Mouse (Mus musculus): ENCODE data around the gene Hck. TPM values are rescaled to one million over a fixed set of nuclear protein-coding genes. Genes with fewer than 3 reads are reported as not detected.

Gene Hck
- total and polyA plus RNA-seq, 3 experiments, result 1.5 to 2.9 (median 1.5) TPM

DNA sequence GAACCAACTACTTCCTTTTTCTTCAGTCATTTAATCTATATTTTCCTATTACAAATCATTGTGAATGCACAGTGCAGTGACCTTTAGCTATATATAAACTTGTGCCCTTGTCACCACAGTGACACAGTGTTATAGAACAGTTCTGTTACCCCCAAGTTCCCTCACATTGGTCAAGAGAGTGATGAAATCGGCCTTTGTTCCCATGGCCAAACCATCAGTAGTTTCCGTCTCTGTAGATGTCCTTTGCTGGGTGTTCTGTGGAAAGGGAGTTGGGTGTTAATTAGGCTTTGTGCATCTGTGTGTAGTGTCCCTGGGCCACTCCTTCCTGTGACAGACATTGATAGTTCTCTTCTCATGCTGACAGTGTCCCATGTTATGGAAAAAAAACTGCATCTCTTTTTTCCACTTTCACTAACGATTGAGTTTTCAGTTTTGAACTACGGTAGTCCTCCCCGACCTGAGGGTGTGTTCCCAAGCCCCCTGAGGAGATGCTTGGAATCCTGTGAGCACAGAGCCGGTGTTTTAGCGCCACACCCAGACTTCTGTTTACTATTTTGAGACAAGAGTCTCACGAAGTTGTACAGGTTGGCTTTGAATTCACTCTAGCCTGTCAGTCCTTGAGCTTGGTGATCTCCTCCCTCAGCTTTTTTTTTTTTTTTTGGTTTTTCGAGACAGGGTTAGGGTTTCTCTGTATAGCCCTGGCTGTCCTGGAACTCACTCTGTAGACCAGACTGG, 62.4 kb downstream of the Hck start:
- Histone ChIP-seq H3K4me3 (no peak overlapping the region), H3K4me1 (ENCODE audit: control insufficient read depth, insufficient read depth, low read length) (peaks cover 2% of the 10 kb centered on the region)
- WGBS, result 61% methylated on average over 9 of the region's 9 CpGs

GRCm38 (mm10) chr2:153171966-153172365, 63.7 kb downstream of the Hck start:
- H3K9ac ChIP-seq (ENCODE audit: low read depth, low read length), result no peak overlapping the region
- no peak for TF ChIP-seq POLR2A (IDR thresholded peaks at IDR 0.05; ENCODE audit: insufficient read depth, low read depth, low read length)
- no peak for TF ChIP-seq CTCF (IDR thresholded peaks at IDR 0.05)
- TF ChIP-seq EP300 (IDR thresholded peaks at IDR 0.05; ENCODE audit: insufficient read depth, low read depth, low read length), result no peak
- no peak overlapping the region for H3K4me3 ChIP-seq
- WGBS, result 93% methylated on average over 5 of the region's 5 CpGs
- peaks cover 10% of the 10 kb centered on the region; the same call in 1 of the 2 replicates for H3K79me2 ChIP-seq (replicated peaks; ENCODE audit: control insufficient read depth, insufficient read depth, low read length)
- H3K27ac ChIP-seq, result no peak overlapping the region
- DNase-seq, result no peak
- H3K4me1 ChIP-seq (ENCODE audit: control insufficient read depth, insufficient read depth, low read length), result peaks cover 3% of the 10 kb centered on the region
- intact Hi-C loops (cut with DNase I), result no loop called here
- peaks cover 9% of the 10 kb centered on the region for H3K36me3 ChIP-seq (ENCODE audit: control insufficient read depth, insufficient read depth, low read length)
- H3K27me3 ChIP-seq (ENCODE audit: control insufficient read depth, insufficient read depth, low read length), result no peaks in the 10 kb centered on the region

More for the DNA sequence above, 62.4 kb downstream of the Hck start:
- TF ChIP-seq CTCF (IDR thresholded peaks at IDR 0.05) (no peak), POLR2A (IDR thresholded peaks at IDR 0.05; ENCODE audit: insufficient read depth, low read depth, low read length) (no peak), EP300 (IDR thresholded peaks at IDR 0.05; ENCODE audit: insufficient read depth, low read depth, low read length) (no peak)
- DNase-seq, result no peak
- Histone ChIP-seq H3K79me2 (replicated peaks; ENCODE audit: control insufficient read depth, insufficient read depth, low read length) (peaks cover 12% of the 10 kb centered on the region; the same call in 1 of the 2 replicates), H3K27me3 (ENCODE audit: control insufficient read depth, insufficient read depth, low read length) (no peaks in the 10 kb centered on the region), H3K36me3 (ENCODE audit: control insufficient read depth, insufficient read depth, low read length) (peaks cover 9% of the 10 kb centered on the region), H3K9ac (ENCODE audit: low read depth, low read length) (no peak overlapping the region), H3K27ac (no peak overlapping the region)
- intact Hi-C loops (cut with DNase I), result no loop called here

DNA sequence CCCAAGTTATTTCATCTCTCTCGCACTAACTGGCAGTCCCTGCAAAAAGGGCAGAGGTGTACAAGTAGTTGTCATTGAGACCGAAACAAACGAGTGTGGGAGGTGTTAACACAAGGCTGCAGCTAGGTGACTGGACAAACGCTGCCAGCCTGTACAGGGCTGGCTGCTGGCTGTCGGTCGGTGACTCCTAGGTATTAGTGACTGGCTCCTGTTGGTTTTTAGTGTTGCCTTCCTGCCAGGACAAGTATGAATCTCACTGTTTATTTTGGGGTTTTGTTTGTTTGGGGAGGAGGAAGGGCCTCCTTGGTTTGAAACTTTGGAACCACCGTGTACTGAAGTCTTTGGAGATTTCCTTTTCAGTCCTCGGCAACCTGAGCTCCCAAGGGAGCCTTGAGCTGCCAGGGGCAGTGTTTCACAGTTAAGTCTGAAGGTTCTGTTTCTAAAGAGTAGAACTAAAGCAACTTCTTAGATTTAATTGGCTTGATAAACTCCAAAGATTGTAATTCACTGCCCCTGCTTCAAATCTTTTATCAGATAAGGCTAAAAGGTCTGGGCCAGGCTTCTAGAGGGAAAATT, 67.8 kb downstream of the Hck start:
- TF ChIP-seq CTCF (IDR thresholded peaks at IDR 0.05) (no peak), POLR2A (IDR thresholded peaks at IDR 0.05; ENCODE audit: insufficient read depth, low read depth, low read length) (no peak), EP300 (IDR thresholded peaks at IDR 0.05; ENCODE audit: insufficient read depth, low read depth, low read length) (no peak)
- Histone ChIP-seq H3K27ac (no peak overlapping the region), H3K9ac (ENCODE audit: low read depth, low read length) (no peak overlapping the region), H3K36me3 (ENCODE audit: control insufficient read depth, insufficient read depth, low read length) (peaks cover 4% of the 10 kb centered on the region; the same call in 1 of the 2 replicates), H3K27me3 (ENCODE audit: control insufficient read depth, insufficient read depth, low read length) (no peaks in the 10 kb centered on the region), H3K4me1 (ENCODE audit: control insufficient read depth, insufficient read depth, low read length) (peaks cover 4% of the 10 kb centered on the region), H3K79me2 (replicated peaks; ENCODE audit: control insufficient read depth, insufficient read depth, low read length) (peaks cover 4% of the 10 kb centered on the region; the same call in 1 of the 2 replicates), H3K4me3 (no peak overlapping the region)
- WGBS, result 43% methylated on average over 8 of the region's 8 CpGs
- intact Hi-C loops (cut with DNase I), result no loop called here
- DNase-seq, result no peak

DNA sequence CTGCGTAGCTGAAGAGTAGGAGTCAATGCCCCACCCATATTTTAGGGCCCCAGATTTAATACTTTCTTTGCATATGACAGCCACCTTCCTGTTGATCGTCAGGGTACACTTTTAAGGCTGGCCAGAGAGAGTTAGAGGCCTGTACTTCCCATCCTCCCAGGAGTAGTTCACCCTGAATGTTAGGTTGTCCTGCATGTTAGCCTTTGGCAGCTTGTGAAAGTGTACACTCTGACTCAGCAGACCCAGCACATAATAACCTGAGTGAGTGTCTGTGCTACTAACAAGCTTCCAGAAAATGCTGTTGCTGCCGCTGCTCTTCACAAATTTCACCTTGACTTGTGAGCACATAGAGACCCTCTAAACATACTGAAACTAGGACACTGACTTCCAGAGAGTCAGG, 68.9 kb downstream of the Hck start:
- WGBS, result 82% methylated on average over 3 of the region's 3 CpGs
- peaks cover 4% of the 10 kb centered on the region; the same call in 1 of the 2 replicates for H3K36me3 ChIP-seq (ENCODE audit: control insufficient read depth, insufficient read depth, low read length)
- DNase-seq, result no peak

DNA sequence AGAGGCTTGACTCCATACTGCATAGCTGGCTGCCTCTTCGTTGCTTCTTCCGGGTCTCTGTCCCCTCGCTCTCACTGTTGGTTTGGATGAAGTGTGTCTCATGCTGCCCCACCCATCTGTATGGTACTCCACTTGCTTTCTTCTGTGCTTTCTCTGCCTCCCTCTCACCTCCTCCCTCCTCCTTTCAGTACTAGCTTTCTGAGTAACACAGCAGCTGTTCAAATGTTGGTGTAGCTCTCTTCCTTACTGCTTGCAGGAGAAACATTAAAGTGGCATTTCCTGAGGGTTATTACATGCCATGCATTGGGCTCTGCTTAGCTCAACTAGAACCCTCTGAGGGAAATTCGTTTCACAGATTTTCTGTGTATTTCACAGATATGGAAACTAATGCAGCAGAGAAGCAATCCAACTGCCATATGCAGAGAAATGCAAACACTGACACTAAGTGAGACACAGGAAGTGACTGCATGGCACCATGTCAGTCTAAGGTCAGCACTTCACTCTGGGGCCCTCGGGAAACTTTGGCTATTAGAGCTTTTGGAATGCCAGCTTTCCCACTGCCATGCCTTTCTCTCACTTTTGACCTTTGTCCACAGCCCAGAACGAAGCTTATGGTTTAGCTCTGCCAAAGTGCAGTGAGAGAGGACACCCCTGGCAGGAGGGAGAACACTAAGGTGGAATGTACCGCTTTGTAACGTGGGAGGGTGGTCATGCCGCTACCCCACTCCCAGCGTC, 71.0 kb downstream of the Hck start:
- H3K4me3 ChIP-seq, result no peak overlapping the region
- H3K9ac ChIP-seq (ENCODE audit: low read depth, low read length), result no peak overlapping the region
- 76% methylated on average over 10 of the region's 10 CpGs for WGBS
- peaks cover 2% of the 10 kb centered on the region for H3K4me1 ChIP-seq (ENCODE audit: control insufficient read depth, insufficient read depth, low read length)
- no peak for DNase-seq
- no peak overlapping the region for H3K27ac ChIP-seq
- peaks cover 3% of the 10 kb centered on the region; the same call in 1 of the 2 replicates for H3K79me2 ChIP-seq (replicated peaks; ENCODE audit: control insufficient read depth, insufficient read depth, low read length)
- intact Hi-C loops (cut with DNase I), result no loop called here
- no peaks in the 10 kb centered on the region for H3K27me3 ChIP-seq (ENCODE audit: control insufficient read depth, insufficient read depth, low read length)
- TF ChIP-seq POLR2A (IDR thresholded peaks at IDR 0.05; ENCODE audit: insufficient read depth, low read depth, low read length) (no peak), CTCF (IDR thresholded peaks at IDR 0.05) (no peak), EP300 (IDR thresholded peaks at IDR 0.05; ENCODE audit: insufficient read depth, low read depth, low read length) (no peak)
- H3K36me3 ChIP-seq (ENCODE audit: control insufficient read depth, insufficient read depth, low read length), result peaks cover 2% of the 10 kb centered on the region; the same call in 1 of the 2 replicates

More for the DNA sequence above, 68.9 kb downstream of the Hck start:
- Histone ChIP-seq H3K4me3 (no peak overlapping the region), H3K9ac (ENCODE audit: low read depth, low read length) (no peak overlapping the region), H3K27ac (no peak overlapping the region), H3K27me3 (ENCODE audit: control insufficient read depth, insufficient read depth, low read length) (no peaks in the 10 kb centered on the region), H3K4me1 (ENCODE audit: control insufficient read depth, insufficient read depth, low read length) (peaks cover 4% of the 10 kb centered on the region), H3K79me2 (replicated peaks; ENCODE audit: control insufficient read depth, insufficient read depth, low read length) (peaks cover 3% of the 10 kb centered on the region; the same call in 1 of the 2 replicates)
- no peak for TF ChIP-seq POLR2A (IDR thresholded peaks at IDR 0.05; ENCODE audit: insufficient read depth, low read depth, low read length)
- TF ChIP-seq EP300 (IDR thresholded peaks at IDR 0.05; ENCODE audit: insufficient read depth, low read depth, low read length), result no peak
- no peak for TF ChIP-seq CTCF (IDR thresholded peaks at IDR 0.05)
- intact Hi-C loops (cut with DNase I), result no loop called here

Measured in heart, adult 2 months (tissue).